Mouse (Mus musculus) embryonic facial prominence, embryonic 15.5 days (tissue): ENCODE measurements at regions not wholly inside any gene's neighbourhood (a gene's known extent, or its start where the extent isn't known, plus 50 kb on each side); places are given as distances from the start of the nearest gene placed in this dataset.

Source experiments
- ATAC-seq: fragments of 200-750 bp; cut with Nextera tagmentation; 2 replicates; pipeline ENCODE4 v1.8.0; 2017; ENCODE audit warnings: low read depth, moderate TSS enrichment; ENCODE audit not compliant: insufficient number of reproducible peaks, low FRiP score, low TSS enrichment
- H3K27ac ChIP-seq: fragments of 300-500 bp; sonication (generic); replicated peaks from 2 replicates; pipeline ENCODE4 v1.5.1; 2015; ENCODE audit warnings: mild to moderate bottlenecking, inconsistent platforms
- H3K27me3 ChIP-seq: fragments of 300-500 bp; sonication (generic); 2 replicates; pipeline ENCODE4 v1.6.1; 2015; ENCODE audit warnings: inconsistent platforms
- H3K36me3 ChIP-seq: fragments of 300-500 bp; sonication (generic); 2 replicates; pipeline ENCODE4 v1.6.1; 2015; ENCODE audit warnings: mild to moderate bottlenecking, inconsistent platforms
- H3K4me1 ChIP-seq: fragments of 300-500 bp; sonication (generic); 2 replicates; pipeline ENCODE4 v1.6.1; 2015; ENCODE audit warnings: inconsistent platforms
- H3K4me2 ChIP-seq: fragments of 300-500 bp; sonication (generic); replicated peaks from 2 replicates; pipeline ENCODE4 v1.6.1; 2015; ENCODE audit warnings: mild to moderate bottlenecking, inconsistent platforms
- H3K4me3 ChIP-seq: fragments of 300-500 bp; sonication (generic); replicated peaks from 2 replicates; pipeline ENCODE4 v1.5.1; 2015; ENCODE audit warnings: mild to moderate bottlenecking, inconsistent platforms
- H3K9ac ChIP-seq: fragments of 300-500 bp; sonication (generic); 2 replicates; pipeline ENCODE4 v1.6.1; 2015; ENCODE audit warnings: inconsistent platforms
- H3K9me3 ChIP-seq: fragments of 300-500 bp; sonication (generic); replicated peaks from 2 replicates; pipeline ENCODE4 v1.6.1; 2016; ENCODE audit warnings: inconsistent platforms
- WGBS: fragments of 180-500 bp; shearing (Covaris S2); methylation state at CpG from one replicate; pipeline ENCODE4 v1.1.7; 2015; 5-methylcytosine and 5-hydroxymethylcytosine counted together

DNA sequence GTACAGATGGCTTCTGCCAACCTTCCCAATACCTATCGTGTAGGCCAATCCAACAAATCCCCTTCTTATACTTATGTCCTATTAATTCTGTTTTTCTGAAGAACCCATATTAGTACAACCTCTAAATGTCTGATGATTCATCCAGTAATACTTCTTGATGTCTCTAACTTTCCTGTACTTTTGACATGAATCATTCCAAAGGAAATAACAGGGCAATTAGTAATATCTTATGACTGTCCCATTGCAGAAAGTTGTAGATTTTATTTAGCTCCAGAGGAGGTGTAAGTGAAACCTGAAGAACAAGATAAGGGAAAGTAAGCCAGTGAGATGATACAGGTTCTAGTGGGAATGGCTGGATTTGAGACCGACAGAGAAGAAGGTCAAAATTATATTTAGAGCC, 337.6 kb upstream of the Zeb2 start:
- H3K4me1 ChIP-seq: no peaks in the 10 kb centered on the region
- H3K9ac ChIP-seq: no peak overlapping the region
- no peak overlapping the region for H3K4me3 ChIP-seq
- no peak for ATAC-seq
- H3K27me3 ChIP-seq: no peaks in the 10 kb centered on the region
- no peak overlapping the region for H3K27ac ChIP-seq
- H3K4me2 ChIP-seq: no peak overlapping the region
- no peaks in the 10 kb centered on the region for H3K36me3 ChIP-seq
- no peaks in the 10 kb centered on the region for H3K9me3 ChIP-seq
- WGBS: 88% methylated on average over 2 of the region's 2 CpGs

DNA sequence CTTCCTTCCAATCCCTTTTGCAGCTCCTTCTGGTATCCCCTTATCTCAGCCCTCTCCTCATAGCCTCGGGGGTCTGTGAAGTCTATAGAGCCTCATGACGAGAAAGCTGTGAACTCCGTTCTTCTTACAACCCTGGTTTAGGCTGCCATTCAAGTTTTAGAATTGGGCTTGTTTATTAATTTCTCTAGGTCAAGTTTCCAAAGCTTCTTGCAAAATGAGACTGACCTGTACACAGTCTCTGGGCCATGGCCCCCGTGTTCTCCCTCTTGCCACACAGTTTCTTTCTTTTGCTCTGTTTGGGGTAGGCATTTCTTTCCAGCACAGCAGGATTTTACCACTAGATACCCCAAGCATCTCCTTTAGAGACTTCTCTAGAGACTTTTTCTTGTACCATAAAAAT, 322.0 kb upstream of the Zeb2 start:
- no peak overlapping the region for H3K4me2 ChIP-seq
- H3K9me3 ChIP-seq: no peaks in the 10 kb centered on the region
- WGBS: 65% methylated on average over 4 of the region's 4 CpGs
- H3K4me1 ChIP-seq: peaks cover 5% of the 10 kb centered on the region; the same call in 1 of the 2 replicates
- no peak for ATAC-seq
- no peak overlapping the region for H3K4me3 ChIP-seq
- H3K27ac ChIP-seq: no peak overlapping the region
- no peak overlapping the region for H3K9ac ChIP-seq
- no peaks in the 10 kb centered on the region for H3K27me3 ChIP-seq
- H3K36me3 ChIP-seq: no peaks in the 10 kb centered on the region

DNA sequence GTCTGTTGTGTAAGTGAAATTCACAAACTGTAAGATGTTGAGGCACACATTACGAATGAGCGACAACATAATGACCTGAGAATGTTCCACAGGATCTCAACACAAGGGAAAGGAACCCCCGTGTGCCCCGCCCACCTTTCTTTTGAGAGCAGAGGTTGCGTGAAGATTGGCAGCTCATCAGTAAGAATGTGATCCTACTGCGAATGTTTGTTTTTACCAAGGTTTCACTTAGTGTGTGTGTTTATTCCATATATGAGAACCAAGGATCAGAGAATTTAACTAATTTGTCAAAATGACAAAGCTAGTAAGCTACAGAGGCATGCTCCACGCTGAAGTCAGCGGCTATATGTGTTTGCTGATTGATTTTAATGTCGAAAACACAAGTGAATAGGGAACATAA, 321.5 kb upstream of the Zeb2 start:
- no peak overlapping the region for H3K27ac ChIP-seq
- H3K4me3 ChIP-seq: no peak overlapping the region
- no peak for ATAC-seq

DNA sequence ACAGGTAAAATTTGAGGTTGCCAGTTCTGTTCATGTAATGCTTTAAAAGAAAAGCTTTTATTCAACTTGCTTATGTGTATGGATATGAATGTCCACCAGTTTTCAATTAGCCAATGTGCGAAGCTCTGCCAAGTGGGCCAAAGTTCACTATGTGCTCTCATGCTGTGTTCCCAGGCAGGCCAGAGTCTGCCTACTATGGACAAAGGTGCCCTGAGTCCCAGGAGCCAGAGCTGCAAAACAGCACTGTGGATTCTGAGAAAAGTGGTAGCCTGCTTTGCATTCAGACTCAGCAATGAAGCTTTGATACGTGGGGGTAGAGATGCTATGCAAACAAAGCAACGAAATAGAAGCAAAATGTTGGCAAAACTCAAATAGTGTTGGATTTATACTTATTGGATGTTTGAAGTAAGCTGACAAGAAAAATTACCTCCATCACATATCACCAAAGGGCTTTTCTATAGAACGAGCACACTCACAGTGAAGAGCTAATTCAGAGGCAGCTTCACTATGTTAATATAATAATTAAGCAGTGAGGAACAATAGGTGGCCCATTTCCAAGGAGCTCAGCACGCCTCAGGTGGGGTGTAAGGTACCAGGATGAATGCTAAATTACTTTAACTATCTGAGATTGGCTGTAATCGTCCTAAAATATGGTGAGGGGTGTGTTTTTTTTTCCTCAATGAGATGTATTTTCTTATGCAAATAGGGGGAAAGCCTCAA, 318.2 kb upstream of the Zeb2 start:
- Histone ChIP-seq H3K36me3 (no peaks in the 10 kb centered on the region), H3K9me3 (no peaks in the 10 kb centered on the region), H3K4me1 (peaks cover 5% of the 10 kb centered on the region; the same call in 1 of the 2 replicates), H3K4me2 (no peak overlapping the region), H3K9ac (no peak overlapping the region), H3K27ac (no peak overlapping the region), H3K27me3 (no peaks in the 10 kb centered on the region), H3K4me3 (no peak overlapping the region)
- ATAC-seq: no peak
- WGBS: 47% methylated on average over 6 of the region's 6 CpGs

More for the DNA sequence above, 321.5 kb upstream of the Zeb2 start:
- peaks cover 5% of the 10 kb centered on the region; the same call in 1 of the 2 replicates for H3K4me1 ChIP-seq
- H3K4me2 ChIP-seq: no peak overlapping the region
- H3K9ac ChIP-seq: no peak overlapping the region
- H3K27me3 ChIP-seq: no peaks in the 10 kb centered on the region
- WGBS: 71% methylated on average over 9 of the region's 9 CpGs
- H3K36me3 ChIP-seq: no peaks in the 10 kb centered on the region
- H3K9me3 ChIP-seq: no peaks in the 10 kb centered on the region

- WGBS: 51% methylated on average over 5 of the region's 5 CpGs
- ATAC-seq: no peak
Observed at GRCm38 (mm10) chr2:45434789-45435188, 317.6 kb upstream of the Zeb2 start.

DNA sequence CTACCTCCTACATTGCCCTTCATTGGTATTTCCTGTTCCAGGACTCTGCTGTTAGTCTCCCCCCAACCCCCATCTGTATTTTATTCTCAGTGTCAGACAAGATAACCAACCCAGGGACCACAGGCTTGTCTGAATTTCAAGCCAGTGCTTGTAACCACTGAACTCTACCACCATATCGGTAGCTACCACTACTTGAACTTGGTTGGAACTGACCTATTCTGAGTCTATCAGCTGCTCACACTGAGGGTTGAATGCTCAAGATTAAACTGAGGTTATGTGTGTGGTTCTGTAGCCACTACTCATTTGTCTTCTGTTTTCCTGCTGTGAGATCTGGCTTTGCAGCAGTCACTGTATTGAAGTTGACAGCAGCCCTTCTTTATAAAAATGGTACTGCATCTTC, 317.0 kb upstream of the Zeb2 start:
- 91% methylated on average over 1 of the region's 1 CpGs for WGBS
- Histone ChIP-seq H3K27ac (no peak overlapping the region), H3K36me3 (no peaks in the 10 kb centered on the region), H3K4me1 (peaks cover 5% of the 10 kb centered on the region; the same call in 1 of the 2 replicates), H3K9me3 (no peaks in the 10 kb centered on the region), H3K27me3 (no peaks in the 10 kb centered on the region), H3K9ac (no peak overlapping the region), H3K4me3 (no peak overlapping the region), H3K4me2 (no peak overlapping the region)
- ATAC-seq: no peak

More at GRCm38 (mm10) chr2:45434789-45435188, 317.6 kb upstream of the Zeb2 start:
- no peaks in the 10 kb centered on the region for H3K36me3 ChIP-seq
- peaks cover 5% of the 10 kb centered on the region; the same call in 1 of the 2 replicates for H3K4me1 ChIP-seq
- H3K9me3 ChIP-seq: no peaks in the 10 kb centered on the region
- no peaks in the 10 kb centered on the region for H3K27me3 ChIP-seq
- H3K27ac ChIP-seq: no peak overlapping the region
- H3K4me2 ChIP-seq: no peak overlapping the region
- H3K9ac ChIP-seq: no peak overlapping the region
- no peak overlapping the region for H3K4me3 ChIP-seq

DNA sequence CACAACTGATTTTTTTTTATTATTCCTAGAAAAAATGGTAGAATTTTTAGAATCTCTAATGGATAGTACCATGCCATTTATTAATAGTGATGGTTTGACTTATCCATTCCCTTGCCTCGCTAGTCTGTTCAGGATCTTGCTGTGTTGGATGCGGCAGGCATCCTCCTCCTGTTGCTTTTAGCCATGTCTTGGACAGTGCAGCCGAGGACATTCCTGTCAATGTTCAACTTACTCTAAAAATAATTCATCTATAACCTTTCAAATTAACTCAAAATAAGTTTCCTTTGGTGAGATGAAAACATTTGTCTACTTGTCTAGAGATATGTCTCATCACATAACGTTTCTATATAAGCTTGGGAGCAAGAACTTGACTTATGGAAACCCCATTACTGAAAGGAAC, 314.2 kb upstream of the Zeb2 start:
- no peak for ATAC-seq
- H3K9ac ChIP-seq: no peak overlapping the region
- no peaks in the 10 kb centered on the region for H3K27me3 ChIP-seq
- no peak overlapping the region for H3K4me2 ChIP-seq
- H3K4me3 ChIP-seq: no peak overlapping the region
- H3K36me3 ChIP-seq: no peaks in the 10 kb centered on the region
- H3K9me3 ChIP-seq: no peaks in the 10 kb centered on the region
- WGBS: 87% methylated on average over 4 of the region's 4 CpGs
- no peak overlapping the region for H3K27ac ChIP-seq
- peaks cover 5% of the 10 kb centered on the region; the same call in 1 of the 2 replicates for H3K4me1 ChIP-seq

GRCm38 (mm10) chr2:45421774-45422173, 304.6 kb upstream of the Zeb2 start:
- H3K9me3 ChIP-seq: no peaks in the 10 kb centered on the region
- H3K36me3 ChIP-seq: no peaks in the 10 kb centered on the region
- no peak overlapping the region for H3K4me2 ChIP-seq
- no peak overlapping the region for H3K9ac ChIP-seq
- H3K4me1 ChIP-seq: no peaks in the 10 kb centered on the region
- no peaks in the 10 kb centered on the region for H3K27me3 ChIP-seq
- 68% methylated on average over 1 of the region's 1 CpGs for WGBS
- ATAC-seq: no peak
- no peak overlapping the region for H3K27ac ChIP-seq
- H3K4me3 ChIP-seq: no peak overlapping the region

- 88% methylated on average over 8 of the region's 8 CpGs for WGBS
- H3K4me3 ChIP-seq: no peak overlapping the region
- no peaks in the 10 kb centered on the region for H3K36me3 ChIP-seq
- H3K9ac ChIP-seq: no peak overlapping the region
- H3K4me1 ChIP-seq: peaks cover 16% of the 10 kb centered on the region; the same call in 1 of the 2 replicates
- no peaks in the 10 kb centered on the region for H3K27me3 ChIP-seq
- no peak overlapping the region for H3K4me2 ChIP-seq
- no peak overlapping the region for H3K27ac ChIP-seq
- no peak for ATAC-seq
- no peaks in the 10 kb centered on the region for H3K9me3 ChIP-seq
Observed at GRCm38 (mm10) chr2:45408136-45408535, 290.9 kb upstream of the Zeb2 start.

GRCm38 (mm10) chr2:45389902-45390492, 272.8 kb upstream of the Zeb2 start:
- no peaks in the 10 kb centered on the region for H3K27me3 ChIP-seq
- H3K4me3 ChIP-seq: no peak overlapping the region
- no peaks in the 10 kb centered on the region for H3K4me1 ChIP-seq
- H3K36me3 ChIP-seq: no peaks in the 10 kb centered on the region
- no peaks in the 10 kb centered on the region for H3K9me3 ChIP-seq
- no peak for ATAC-seq
- no peak overlapping the region for H3K9ac ChIP-seq
- H3K4me2 ChIP-seq: no peak overlapping the region
- no peak overlapping the region for H3K27ac ChIP-seq

- H3K4me3 ChIP-seq: no peak overlapping the region
- no peaks in the 10 kb centered on the region for H3K36me3 ChIP-seq
- no peak overlapping the region for H3K4me2 ChIP-seq
- H3K4me1 ChIP-seq: no peaks in the 10 kb centered on the region
- no peak overlapping the region for H3K9ac ChIP-seq
- no peaks in the 10 kb centered on the region for H3K27me3 ChIP-seq
- WGBS: 45% methylated on average over 4 of the region's 4 CpGs
- H3K9me3 ChIP-seq: no peaks in the 10 kb centered on the region
- ATAC-seq: no peak
- H3K27ac ChIP-seq: no peak overlapping the region
Observed at GRCm38 (mm10) chr2:45371268-45371667, 254.1 kb upstream of the Zeb2 start.

DNA sequence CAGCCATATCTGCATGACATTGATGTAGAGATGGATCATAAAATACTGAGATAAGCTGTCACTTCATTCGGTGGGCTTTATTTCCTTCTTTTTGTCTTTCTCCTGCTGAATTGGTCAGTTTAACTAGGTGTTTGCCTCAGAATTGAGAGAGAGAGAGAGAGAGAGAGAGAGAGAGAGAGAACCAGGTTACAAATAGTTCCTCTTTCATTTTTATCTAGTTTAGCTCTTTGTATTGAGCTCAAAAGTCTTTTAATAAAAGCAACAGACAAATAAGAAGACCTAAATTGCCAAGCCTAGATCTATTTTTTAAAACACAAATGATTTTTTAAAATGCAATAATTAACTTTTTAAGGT, 253.4 kb upstream of the Zeb2 start:
- no peak overlapping the region for H3K4me3 ChIP-seq
- H3K9me3 ChIP-seq: no peaks in the 10 kb centered on the region
- no peaks in the 10 kb centered on the region for H3K36me3 ChIP-seq
- no peaks in the 10 kb centered on the region for H3K27me3 ChIP-seq
- H3K9ac ChIP-seq: no peak overlapping the region
- WGBS: 74% methylated on average over 1 of the region's 1 CpGs
- ATAC-seq: no peak
- H3K4me2 ChIP-seq: no peak overlapping the region
- no peak overlapping the region for H3K27ac ChIP-seq
- no peaks in the 10 kb centered on the region for H3K4me1 ChIP-seq
